Mouse (Mus musculus): ENCODE results near the gene Mllt3.

GRCm38 (mm10) chr4:87783809-87784208, 249.4 kb downstream of the Mllt3 start:
- TF ChIP-seq CTCF (IDR thresholded peaks at IDR 0.05; ENCODE audit: extremely low read depth, insufficient read length, insufficient replicate concordance, low read depth, low read length) (no peak), POLR2A (IDR thresholded peaks at IDR 0.05; ENCODE audit: low read depth, low read length) (no peak)
